Mouse (Mus musculus) T-helper 1 cell (primary cell): Measurements from ENCODE around the gene Sox5.

Experiments used
- in situ Hi-C: fragments of 300-600 bp; cut with MboI, MseI; formaldehyde crosslinking; loops from one replicate; pipeline ENCODE4 v1.15.1; 2025; ENCODE audit warnings: high pct_unique_total_duplicates

Gene Sox5

GRCm38 (mm10) chr6:143826786-143827185 is 955.0 kb downstream of the Sox5 start:
- in situ Hi-C loops = no loop called here

GRCm38 (mm10) chr6:143825966-143826365 is 955.8 kb downstream of the Sox5 start:
- in situ Hi-C loops = no loop called here

DNA sequence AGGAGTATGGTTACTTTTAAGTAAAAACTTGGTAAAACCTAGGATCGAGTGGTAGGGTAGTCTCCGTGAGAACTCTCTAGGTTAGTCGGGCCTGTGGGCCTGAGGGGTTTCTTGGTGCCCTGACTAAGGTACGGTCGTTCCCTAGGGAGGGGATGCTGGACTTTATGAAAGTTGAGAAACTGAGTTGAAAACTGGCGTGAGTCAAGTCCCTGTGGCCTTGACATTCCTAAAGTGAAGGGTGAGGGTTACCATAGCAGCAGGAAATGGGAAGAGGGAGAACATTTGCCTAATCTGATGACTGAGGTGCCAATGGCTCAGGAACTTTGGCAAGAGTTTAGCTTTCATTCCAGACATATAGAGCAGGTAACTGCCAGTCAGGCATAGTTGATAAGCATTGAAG is 956.7 kb downstream of the Sox5 start:
- in situ Hi-C loops = no loop called here

DNA sequence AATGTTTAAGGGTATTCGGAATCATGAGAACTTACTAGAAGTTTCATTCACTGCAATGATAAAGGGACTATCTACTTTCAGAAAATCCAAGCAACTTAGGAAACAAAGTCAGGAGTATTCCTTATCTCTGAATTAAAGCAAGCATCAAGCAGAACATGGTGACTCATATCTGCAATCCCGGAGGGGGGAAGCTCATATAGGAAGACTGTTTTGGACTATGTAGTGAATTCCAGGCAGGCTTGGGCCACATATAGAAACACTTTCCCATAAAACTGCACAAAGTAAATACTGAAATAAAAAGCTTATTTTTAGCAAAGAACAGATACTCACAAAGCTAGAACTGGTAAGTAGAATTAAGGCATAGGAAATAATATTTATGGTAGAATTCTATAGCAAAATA is 993.3 kb downstream of the Sox5 start:
- in situ Hi-C loops = no loop called here

DNA sequence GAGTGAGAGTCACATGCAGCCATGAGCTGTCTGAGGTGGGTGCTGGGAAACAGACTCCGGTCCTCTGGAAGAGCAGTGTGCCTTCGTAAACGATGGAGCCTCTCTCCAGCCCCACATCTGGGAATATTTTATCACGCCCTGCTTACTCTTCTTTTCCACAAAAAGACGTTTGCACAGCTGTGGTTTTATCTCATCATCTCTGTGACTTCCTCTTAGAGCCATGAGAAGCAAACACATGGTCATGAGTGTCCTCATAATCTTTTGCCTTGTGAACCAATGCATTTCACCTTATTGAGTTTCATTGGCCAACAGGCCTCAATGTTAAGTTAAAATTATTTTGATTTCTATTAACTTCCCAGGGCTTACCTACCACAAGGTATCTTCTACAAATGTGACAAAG is 994.4 kb downstream of the Sox5 start:
- in situ Hi-C loops = no loop called here

DNA sequence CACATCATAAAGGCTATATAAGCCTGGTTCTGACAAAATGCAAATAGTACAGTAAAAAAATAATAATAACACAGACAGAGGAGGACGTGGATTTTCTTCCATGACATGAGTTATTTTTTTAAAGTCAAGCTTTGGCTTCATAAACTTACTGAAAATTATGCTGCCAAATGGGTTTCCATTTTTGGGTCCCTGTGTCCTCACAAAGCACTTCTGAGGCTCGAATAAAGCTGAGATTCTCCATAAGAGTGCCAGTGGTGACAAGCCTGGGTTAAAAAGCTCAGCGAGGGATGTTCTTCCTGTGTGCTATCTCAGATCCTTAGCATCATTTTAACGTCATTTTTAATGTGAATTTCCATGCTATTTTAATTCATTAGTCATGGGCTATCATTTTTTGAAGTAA is 996.1 kb downstream of the Sox5 start:
- in situ Hi-C loops = no loop called here
